Mouse (Mus musculus) midbrain, embryonic 16.5 days (tissue): ENCODE results near the gene Dsn1. TPM values are rescaled to one million over a fixed set of nuclear protein-coding genes. Genes with fewer than 3 reads are reported as not detected.

Experiments
- polyA plus RNA-seq: library from polyadenylated mRNA; unstranded; fragments of >200 nt; fragmentation: Nextera tagmentation; extraction: Ambion mirVana; gene quantifications from 2 replicates; pipeline ENCODE4 v1.2.1, GENCODE M21; 2015

Gene Dsn1
- polyA plus RNA-seq, 1 experiment from 2014 or later = 7.0 TPM

Other genes with a start within 250 kb of the Dsn1 start
- 33.7 and 38.8 TPM in 2 replicates for gene Myl9, start 231.7 kb downstream of the Dsn1 start, polyA plus RNA-seq
- gene Tgif2, start 167.1 kb downstream of the Dsn1 start, polyA plus RNA-seq = 12.5 and 14.1 TPM in 2 replicates
- 9.2 and 10.2 TPM in 2 replicates for gene 4930518I15Rik, start 149.2 kb downstream of the Dsn1 start, polyA plus RNA-seq
- 139 and 147 TPM in 2 replicates for gene Rab5if, start 144.0 kb downstream of the Dsn1 start, polyA plus RNA-seq
- gene Sla2, start 120.0 kb downstream of the Dsn1 start, polyA plus RNA-seq = 0.20 TPM in 1 of 2 replicates, not detected in the other
- gene Ndrg3, start 15.1 kb downstream of the Dsn1 start, polyA plus RNA-seq = 135 and 155 TPM in 2 replicates
- gene Soga1, start 72.1 kb upstream of the Dsn1 start, polyA plus RNA-seq = 5.2 and 5.5 TPM in 2 replicates
- gene Tldc2, start 79.9 kb upstream of the Dsn1 start, polyA plus RNA-seq = not detected in 2 replicates
- 9.1 and 9.6 TPM in 2 replicates for gene Samhd1, start 128.1 kb upstream of the Dsn1 start, polyA plus RNA-seq
- gene Rbl1, start 197.4 kb upstream of the Dsn1 start, polyA plus RNA-seq = 4.2 and 5.3 TPM in 2 replicates